Mouse (Mus musculus): ENCODE data around the gene Herpud1.

Gene Herpud1

GRCm38 (mm10) chr8:94408443-94409080 is 22.3 kb downstream of the Herpud1 start:
- no peak for DNase-seq (ENCODE audit: low spot score in 2 of 2)

- DNase-seq (ENCODE audit: low spot score in 2 of 2): no peak
Measured at GRCm38 (mm10) chr8:94409523-94409922, 23.3 kb downstream of the Herpud1 start.

GRCm38 (mm10) chr8:94412518-94412917 is 26.3 kb downstream of the Herpud1 start:
- no peak for DNase-seq (ENCODE audit: low spot score in 2 of 2)

GRCm38 (mm10) chr8:94413509-94413908 is 27.3 kb downstream of the Herpud1 start:
- DNase-seq (ENCODE audit: low spot score in 2 of 2): no peak

GRCm38 (mm10) chr8:94415218-94415617 is 29.0 kb downstream of the Herpud1 start:
- no peak for DNase-seq (ENCODE audit: low spot score in 2 of 2)

- DNase-seq (ENCODE audit: low spot score in 2 of 2): no peak
Measured at GRCm38 (mm10) chr8:94418017-94418416, 31.8 kb downstream of the Herpud1 start.

- no peak for DNase-seq (ENCODE audit: low spot score in 2 of 2)
Measured at GRCm38 (mm10) chr8:94422270-94422669, 36.0 kb downstream of the Herpud1 start.

- no peak for DNase-seq (ENCODE audit: low spot score in 2 of 2)
Measured at GRCm38 (mm10) chr8:94427953-94428352, 41.7 kb downstream of the Herpud1 start.

GRCm38 (mm10) chr8:94428420-94428819 is 42.2 kb downstream of the Herpud1 start:
- DNase-seq (ENCODE audit: low spot score in 2 of 2): no peak

GRCm38 (mm10) chr8:94429376-94429775 is 43.1 kb downstream of the Herpud1 start:
- no peak for DNase-seq (ENCODE audit: low spot score in 2 of 2)

- no peak for DNase-seq (ENCODE audit: low spot score in 2 of 2)
Measured at GRCm38 (mm10) chr8:94432212-94432611, 46.0 kb downstream of the Herpud1 start.

GRCm38 (mm10) chr8:94433981-94434466 is 47.8 kb downstream of the Herpud1 start, which contains the start of gene Nlrc5:
Nlrc5 (plus strand) TSS chr8:94434356.
- peak; percentile 33 to 47 for DNase-seq (ENCODE audit: low spot score in 2 of 2)

GRCm38 (mm10) chr8:94434958-94435357 is 48.7 kb downstream of the Herpud1 start:
- no peak for DNase-seq (ENCODE audit: low spot score in 2 of 2)

- DNase-seq (ENCODE audit: low spot score in 2 of 2): no peak
Measured at GRCm38 (mm10) chr8:94435397-94436111, 49.3 kb downstream of the Herpud1 start.

GRCm38 (mm10) chr8:94436112-94436572 is 49.9 kb downstream of the Herpud1 start:
- no peak for DNase-seq (ENCODE audit: low spot score in 2 of 2)

- no peak for DNase-seq (ENCODE audit: low spot score in 2 of 2)
Measured at GRCm38 (mm10) chr8:94436900-94437299, 50.7 kb downstream of the Herpud1 start.

GRCm38 (mm10) chr8:94438659-94439058 is 52.4 kb downstream of the Herpud1 start:
- DNase-seq (ENCODE audit: low spot score in 2 of 2): no peak

- no peak for DNase-seq (ENCODE audit: low spot score in 2 of 2)
Measured at GRCm38 (mm10) chr8:94439691-94440090, 53.5 kb downstream of the Herpud1 start.

- DNase-seq (ENCODE audit: low spot score in 2 of 2): no peak
Measured at GRCm38 (mm10) chr8:94440389-94440788, 54.2 kb downstream of the Herpud1 start.

- DNase-seq (ENCODE audit: low spot score in 2 of 2): no peak
Measured at GRCm38 (mm10) chr8:94441686-94442085, 55.4 kb downstream of the Herpud1 start.

- DNase-seq (ENCODE audit: low spot score in 2 of 2): no peak
Measured at GRCm38 (mm10) chr8:94443153-94443552, 56.9 kb downstream of the Herpud1 start.

GRCm38 (mm10) chr8:94444480-94444879 is 58.2 kb downstream of the Herpud1 start:
- no peak for DNase-seq (ENCODE audit: low spot score in 2 of 2)

Data from frontal cortex, postnatal 36 days (tissue).